Mouse (Mus musculus): ENCODE measurements at regions not wholly inside any gene's neighbourhood (a gene's known extent, or its start where the extent isn't known, plus 50 kb on each side); places are given as distances from the start of the nearest gene placed in this dataset.

GRCm38 (mm10) chr11:25157135-25157860 lies 1053.3 kb downstream of the 5730522E02Rik start:
- DNase-seq (ENCODE audit: low spot score in 2 of 2) = no peak

- DNase-seq (ENCODE audit: low spot score in 2 of 2) = no peak
Observed at GRCm38 (mm10) chr11:25157861-25158245, 1052.7 kb downstream of the 5730522E02Rik start.

DNA sequence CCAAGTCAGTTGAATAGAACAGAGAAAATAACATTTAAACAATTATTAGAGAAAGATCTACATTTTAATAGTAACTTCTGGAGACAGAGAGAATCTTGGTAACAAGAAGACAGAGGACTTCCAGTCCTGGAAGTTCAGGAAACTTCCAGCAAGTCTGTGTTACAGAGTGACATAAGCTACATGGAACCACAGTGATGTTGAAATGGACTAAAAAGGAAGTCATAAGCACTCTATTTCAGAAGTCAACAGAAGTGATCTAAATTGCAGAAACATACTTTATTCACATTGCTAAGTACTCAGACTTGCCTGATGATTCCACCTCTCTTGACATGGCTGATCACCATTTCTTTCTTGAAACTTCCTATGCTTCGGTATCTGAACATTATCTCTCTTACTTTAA lies 1051.7 kb downstream of the 5730522E02Rik start:
- no peak for DNase-seq (ENCODE audit: low spot score in 2 of 2)

GRCm38 (mm10) chr11:25167939-25168338 lies 1042.6 kb downstream of the 5730522E02Rik start:
- DNase-seq (ENCODE audit: low spot score in 2 of 2) = no peak

- DNase-seq (ENCODE audit: low spot score in 2 of 2) = no peak
Observed at GRCm38 (mm10) chr11:25171048-25171447, 1039.5 kb downstream of the 5730522E02Rik start.

All from right cerebral cortex, postnatal 10 days (tissue).